Mouse (Mus musculus) lung, embryonic 16.5 days (tissue): ENCODE data around the gene Tulp1. TPM values are rescaled to one million over a fixed set of nuclear protein-coding genes. Genes with fewer than 3 reads are reported as not detected.

ENCODE experiments used
- ATAC-seq: fragments of 200-750 bp; cut with Nextera tagmentation; 2 replicates; pipeline ENCODE4 v1.8.0; 2017; ENCODE audit warnings: low read depth, mild to moderate bottlenecking, moderate library complexity
- H3K27ac ChIP-seq: fragments of 300-500 bp; sonication (generic); 2 replicates; pipeline ENCODE4 v1.5.1; 2014; ENCODE audit warnings: mild to moderate bottlenecking, control low read depth, low read length
- H3K27me3 ChIP-seq: fragments of 300-500 bp; sonication (generic); 2 replicates; pipeline ENCODE4 v1.6.1; 2014; ENCODE audit warnings: low read depth, low read length, mixed read lengths; ENCODE audit not compliant: control insufficient read depth, insufficient read depth
- H3K36me3 ChIP-seq: fragments of 300-500 bp; sonication (generic); 2 replicates; pipeline ENCODE4 v1.6.1; 2014; ENCODE audit warnings: low read length; ENCODE audit not compliant: control insufficient read depth, insufficient read depth
- H3K4me1 ChIP-seq: fragments of 300-500 bp; sonication (generic); replicated peaks from 2 replicates; pipeline ENCODE4 v1.6.1; 2014; ENCODE audit warnings: low read length, mixed read lengths; ENCODE audit not compliant: control insufficient read depth, insufficient read depth
- H3K4me2 ChIP-seq: fragments of 300-500 bp; sonication (generic); 2 replicates; pipeline ENCODE4 v1.6.1; 2014; ENCODE audit warnings: low read depth, low read length, control low read depth
- H3K4me3 ChIP-seq: fragments of 300-500 bp; sonication (generic); 2 replicates; pipeline ENCODE4 v1.5.1; 2014; ENCODE audit warnings: mild to moderate bottlenecking, low read length, control low read depth
- H3K9ac ChIP-seq: fragments of 300-500 bp; sonication (generic); 2 replicates; pipeline ENCODE4 v1.6.1; 2014; ENCODE audit warnings: low read length, control low read depth
- H3K9me3 ChIP-seq: fragments of 300-500 bp; sonication (generic); 2 replicates; pipeline ENCODE4 v1.6.1; 2016; ENCODE audit warnings: low read length; ENCODE audit not compliant: control insufficient read depth
- WGBS: fragments of 180-500 bp; shearing (Covaris S2); extraction: QIAGEN DNeasy Blood & Tissue Kit; methylation state at CpG from one replicate; pipeline ENCODE4 v1.1.7; 2014; 5-methylcytosine and 5-hydroxymethylcytosine counted together
- polyA plus RNA-seq: library from polyadenylated mRNA; unstranded; fragments of >200 nt; fragmentation: Nextera tagmentation; extraction: Ambion mirVana; gene quantifications from 2 replicates; pipeline ENCODE4 v1.2.1, GENCODE M21; 2015

Tulp1 gene
- polyA plus RNA-seq, 1 experiment from 2014 or later = 7.6 TPM

DNA sequence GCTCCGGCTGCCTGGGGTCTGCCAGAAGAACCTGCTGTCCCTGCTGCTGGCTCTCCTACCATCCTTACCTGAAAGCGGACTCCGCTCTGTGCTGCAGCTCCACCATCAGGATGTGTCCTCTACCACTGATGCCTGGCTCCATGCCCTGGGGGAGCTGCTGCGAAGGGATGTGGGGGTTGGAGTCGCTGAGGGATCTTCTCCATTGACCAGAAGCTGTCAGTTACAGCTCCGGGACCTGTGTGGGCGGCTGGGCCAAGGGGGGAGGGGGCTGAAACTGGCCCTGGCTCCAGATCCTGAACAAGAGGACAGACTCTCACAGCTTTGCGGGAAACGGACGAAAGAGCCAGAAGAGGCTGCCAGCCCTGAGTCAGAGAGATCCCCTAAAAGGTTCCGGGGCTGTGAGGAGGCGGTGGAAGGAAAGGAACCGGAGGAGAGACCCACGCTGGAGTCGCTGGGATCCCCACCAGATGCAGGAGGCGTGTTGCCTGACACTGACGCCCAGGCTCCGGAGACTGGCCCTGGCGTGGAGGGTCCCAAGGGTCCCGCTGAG lies 49.3 kb downstream of the Tulp1 start:
- ATAC-seq = no peak
- peaks cover 10% of the 10 kb centered on the region for H3K4me1 ChIP-seq
- H3K9ac ChIP-seq = 0 out of 2 replicates have a peak overlapping the region, but pooled peaks have one; percentile 14
- no peaks in the 10 kb centered on the region for H3K27me3 ChIP-seq
- no peak overlapping the region for H3K4me3 ChIP-seq
- H3K36me3 ChIP-seq = peaks cover 25% of the 10 kb centered on the region; the same call in 1 of the 2 replicates
- H3K9me3 ChIP-seq = no peaks in the 10 kb centered on the region
- H3K4me2 ChIP-seq = no peak overlapping the region
- WGBS = 85% methylated on average over 20 of the region's 20 CpGs
- H3K27ac ChIP-seq = no peak overlapping the region

DNA sequence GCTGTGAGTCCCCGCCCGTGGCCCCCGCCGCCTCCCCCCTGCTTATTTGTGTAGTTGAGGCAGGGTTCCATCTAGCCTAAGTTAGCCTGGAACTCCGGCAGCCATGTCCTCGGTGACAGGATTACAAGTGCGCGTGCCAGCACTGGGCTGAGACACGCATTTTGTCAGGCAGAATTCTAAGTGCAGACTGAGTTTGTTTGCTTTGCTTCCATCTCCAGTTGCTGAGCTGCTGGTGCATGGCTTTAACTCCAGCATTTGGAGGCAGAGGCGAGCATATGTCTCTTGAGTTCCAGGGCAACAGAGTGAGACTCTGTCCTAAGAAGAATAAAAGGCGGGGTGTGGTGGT lies 51.2 kb downstream of the Tulp1 start:
- H3K27ac ChIP-seq = peak overlapping the region; percentile 96
- H3K4me1 ChIP-seq = peaks cover 10% of the 10 kb centered on the region
- H3K27me3 ChIP-seq = no peaks in the 10 kb centered on the region
- H3K36me3 ChIP-seq = peaks cover 21% of the 10 kb centered on the region; the same call in 1 of the 2 replicates
- peak overlapping the region; percentile 88 for H3K4me2 ChIP-seq
- H3K9me3 ChIP-seq = no peaks in the 10 kb centered on the region
- 1% methylated on average over 11 of the region's 11 CpGs for WGBS
- H3K9ac ChIP-seq = peak overlapping the region; percentile 89
- peak overlapping the region; percentile 81 for H3K4me3 ChIP-seq
- ATAC-seq = peak; percentile 47

DNA sequence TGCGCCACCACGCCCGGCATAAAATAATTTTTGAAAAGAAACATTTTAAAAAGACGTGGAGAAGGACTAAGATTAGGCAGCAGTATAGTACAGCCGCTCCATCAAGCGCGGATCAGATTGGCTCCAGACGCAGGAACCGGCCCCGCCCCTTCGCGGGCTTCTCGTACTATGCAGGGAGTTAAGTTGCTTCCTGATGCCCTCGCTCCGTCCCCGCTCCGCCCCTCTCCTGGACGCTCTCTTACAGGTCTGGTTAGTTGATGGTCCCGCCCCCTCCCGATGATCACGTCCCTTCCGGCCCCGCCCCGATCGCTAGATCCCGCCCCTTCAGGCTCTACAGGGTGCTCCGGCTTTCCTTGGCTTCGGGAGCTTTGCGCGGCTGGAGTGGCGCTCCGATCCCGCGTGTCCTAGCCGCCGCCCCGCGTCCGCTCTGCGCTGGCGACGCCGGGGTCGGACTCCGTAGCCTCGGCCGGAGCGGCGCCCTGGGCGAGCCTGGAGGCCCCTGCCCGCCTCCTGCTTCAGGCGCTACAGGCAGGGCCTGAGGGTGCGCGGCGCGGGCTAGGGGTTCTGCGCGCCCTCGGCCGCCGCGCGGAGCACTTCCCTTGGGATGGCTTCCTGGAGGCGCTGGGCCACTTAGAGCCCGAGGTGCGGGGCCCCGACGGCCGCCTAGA lies 51.7 kb downstream of the Tulp1 start, which contains the start of gene Fance:
Gene Fance (plus strand): TSS at position 308 of the 668 bp plus-strand sequence.
- peak within 1 kb of the TSS; percentile 96 for H3K27ac ChIP-seq
- peak within 1 kb of the TSS; percentile 81 for H3K4me3 ChIP-seq
- ATAC-seq = peak; percentile 98
- peaks cover 14% of the 10 kb centered on the region for H3K4me1 ChIP-seq
- WGBS = under 1% methylated on average over 66 of the region's 69 CpGs
- H3K27me3 ChIP-seq = no peaks in the 10 kb centered on the region
- H3K4me2 ChIP-seq = peak within 1 kb of the TSS; percentile 88
- peak within 1 kb of the TSS; percentile 89 for H3K9ac ChIP-seq
- H3K36me3 ChIP-seq = peaks cover 19% of the 10 kb centered on the region; the same call in 1 of the 2 replicates
- no peaks in the 10 kb centered on the region for H3K9me3 ChIP-seq

DNA sequence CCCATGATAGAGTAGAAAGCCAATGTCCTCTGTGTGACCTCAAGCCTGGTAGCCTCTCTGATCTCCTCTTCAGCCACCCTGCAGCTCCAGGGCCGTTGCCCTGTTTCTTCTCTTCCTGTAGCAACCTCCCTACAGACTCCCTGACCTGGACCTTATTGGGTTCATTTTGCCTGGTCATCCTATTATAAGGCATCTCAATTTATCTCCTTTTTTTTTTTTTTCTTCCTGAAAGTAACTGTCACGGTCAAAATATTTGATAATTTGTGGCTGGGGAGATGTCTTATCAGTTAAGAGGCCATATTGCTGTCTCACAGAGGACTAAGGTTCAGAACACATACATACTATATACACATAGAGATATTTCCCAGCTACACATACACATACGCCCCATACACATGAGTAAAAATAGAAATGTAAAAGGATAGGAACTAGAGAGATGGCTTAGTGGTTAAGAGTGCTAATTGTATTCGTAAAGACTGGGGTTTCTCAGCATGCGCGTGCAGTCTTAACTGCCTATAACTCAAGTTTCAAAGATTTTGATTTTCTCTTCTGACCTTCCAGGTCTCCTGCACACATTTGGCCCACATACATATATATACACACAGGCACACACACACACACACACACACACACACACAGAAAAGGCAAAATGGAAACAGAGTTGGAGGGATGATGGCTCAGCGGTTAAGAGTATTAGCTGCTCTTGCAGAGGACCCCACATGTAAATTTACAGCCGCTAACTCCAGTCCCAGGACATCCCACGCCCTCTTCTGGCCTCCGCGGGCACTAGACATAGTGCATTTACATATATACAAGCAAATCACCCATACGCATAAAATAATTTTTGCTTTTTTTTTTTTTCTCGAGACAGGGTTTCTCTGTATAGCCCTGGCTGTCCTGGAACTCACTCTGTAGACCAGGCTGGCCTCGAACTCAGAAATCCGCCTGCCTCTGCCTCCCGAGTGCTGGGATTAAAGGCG lies 52.5 kb downstream of the Tulp1 start:
- H3K9ac ChIP-seq = peak overlapping the region; percentile 53
- peaks cover 15% of the 10 kb centered on the region for H3K4me1 ChIP-seq
- H3K4me3 ChIP-seq = peak overlapping the region; percentile 81
- H3K9me3 ChIP-seq = no peaks in the 10 kb centered on the region
- H3K27me3 ChIP-seq = no peaks in the 10 kb centered on the region
- H3K27ac ChIP-seq = peak overlapping the region; percentile 76
- WGBS = 19% methylated on average over 16 of the region's 17 CpGs
- peaks cover 17% of the 10 kb centered on the region; the same call in 1 of the 2 replicates for H3K36me3 ChIP-seq
- peak; percentile 4 for ATAC-seq
- H3K4me2 ChIP-seq = peak overlapping the region; percentile 58

DNA sequence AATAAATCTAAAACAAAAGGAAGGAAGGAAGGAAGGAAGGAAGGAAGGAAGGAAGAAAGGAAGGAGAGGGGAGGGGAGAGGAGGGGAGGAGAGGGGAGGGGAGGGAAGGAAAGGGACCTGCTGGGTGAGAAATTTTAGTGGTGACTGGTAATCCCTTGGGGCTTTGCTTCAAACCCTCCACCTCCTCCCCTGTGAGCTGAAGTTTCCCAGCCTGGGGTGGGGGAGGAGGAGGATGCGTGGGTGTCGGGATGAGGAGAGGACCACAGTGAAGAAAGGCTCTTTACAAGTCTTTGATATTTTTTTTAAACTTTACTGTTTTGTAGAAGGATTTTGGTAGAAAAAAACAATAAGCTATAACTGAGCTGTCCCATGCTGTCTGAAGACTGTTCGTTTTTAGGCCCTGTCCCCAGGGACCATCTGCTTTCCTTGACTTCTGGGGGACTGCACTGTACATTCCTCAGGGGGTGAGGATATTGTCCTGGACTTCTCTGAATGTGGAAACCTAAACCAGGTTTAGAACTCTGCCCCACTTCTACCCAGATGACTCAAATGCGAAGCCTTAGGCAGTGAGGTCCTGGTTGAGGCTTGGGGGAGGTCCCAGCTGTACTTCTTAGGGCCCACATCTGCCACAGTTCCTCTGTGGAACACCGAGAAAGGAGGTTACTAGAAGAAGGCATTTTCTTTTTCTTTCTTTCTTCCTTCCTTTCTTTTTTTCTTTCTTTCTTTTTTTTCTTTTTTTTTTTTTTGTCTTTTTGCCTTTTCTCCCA lies 53.5 kb downstream of the Tulp1 start:
- Histone ChIP-seq H3K4me2 (no peak overlapping the region), H3K27me3 (no peaks in the 10 kb centered on the region), H3K9me3 (no peaks in the 10 kb centered on the region), H3K36me3 (peaks cover 9% of the 10 kb centered on the region; the same call in 1 of the 2 replicates), H3K4me3 (no peak overlapping the region), H3K4me1 (peaks cover 15% of the 10 kb centered on the region), H3K27ac (no peak overlapping the region), H3K9ac (no peak overlapping the region)
- 71% methylated on average over 5 of the region's 5 CpGs for WGBS
- no peak for ATAC-seq

DNA sequence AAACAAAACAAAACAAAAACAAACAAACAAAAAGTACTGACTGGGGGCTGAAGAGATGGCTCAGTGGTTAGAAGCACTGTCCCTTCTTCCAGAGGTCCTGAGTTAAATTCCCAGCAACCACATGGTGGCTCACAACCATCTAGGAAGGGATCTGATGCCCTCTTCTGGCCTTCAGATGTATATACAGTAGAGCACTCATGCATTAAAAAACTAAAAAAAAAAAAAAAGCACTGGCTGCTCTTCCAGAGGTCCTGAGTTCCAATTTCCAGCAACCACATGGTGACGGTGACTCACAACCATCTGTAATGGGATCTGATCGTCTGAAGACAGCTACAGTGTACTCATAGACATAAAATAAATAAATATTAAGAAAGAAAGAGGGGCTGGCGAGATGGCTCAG lies 54.2 kb downstream of the Tulp1 start:
- peaks cover 15% of the 10 kb centered on the region for H3K4me1 ChIP-seq
- no peak overlapping the region for H3K9ac ChIP-seq
- no peak overlapping the region for H3K4me3 ChIP-seq
- WGBS = 67% methylated on average over 3 of the region's 3 CpGs
- no peaks in the 10 kb centered on the region for H3K27me3 ChIP-seq
- H3K27ac ChIP-seq = no peak overlapping the region
- H3K9me3 ChIP-seq = no peaks in the 10 kb centered on the region
- no peak for ATAC-seq
- peaks cover 3% of the 10 kb centered on the region; the same call in 1 of the 2 replicates for H3K36me3 ChIP-seq
- no peak overlapping the region for H3K4me2 ChIP-seq

DNA sequence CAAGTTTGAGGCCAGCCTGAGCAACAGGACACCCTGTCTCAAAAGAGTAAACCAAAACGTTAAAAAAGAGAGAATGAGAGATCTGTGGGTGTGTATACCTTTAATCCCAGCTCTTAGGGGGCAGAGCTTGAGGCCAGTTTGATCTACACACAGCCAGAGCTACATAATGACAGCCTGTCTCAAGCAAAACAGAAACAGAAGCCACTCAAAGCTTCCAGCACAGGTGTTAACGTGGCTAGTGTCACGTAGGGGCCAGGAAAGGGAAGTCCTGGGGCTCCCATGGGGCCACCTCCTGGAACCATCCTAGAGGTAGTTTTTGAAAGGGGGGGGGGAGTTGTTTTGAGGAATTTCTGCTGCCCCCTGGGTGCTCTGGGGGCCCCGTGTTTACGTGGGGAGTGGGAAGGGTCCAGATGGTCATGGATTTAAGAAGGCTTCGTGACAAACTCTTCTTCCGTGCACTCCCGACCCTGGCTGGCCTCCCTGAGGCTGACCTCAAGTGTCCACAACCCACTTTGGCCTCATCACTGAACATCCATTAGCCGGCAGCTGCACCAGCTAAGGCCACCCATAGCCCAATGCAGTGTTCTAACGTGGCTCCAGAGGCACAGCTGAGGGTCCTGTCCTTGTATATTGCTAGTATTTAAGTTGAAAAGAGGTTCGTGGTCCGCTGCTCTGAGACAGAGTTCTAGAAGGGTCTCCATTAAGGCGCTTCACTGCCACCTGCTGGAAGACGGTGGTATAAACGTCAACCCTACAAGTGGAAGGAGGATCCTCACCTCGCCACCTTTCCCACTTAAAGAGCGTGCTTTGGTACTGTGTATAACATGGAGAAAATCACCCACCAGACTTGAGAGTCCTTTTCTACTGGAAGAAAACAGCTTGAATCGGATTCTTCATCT lies 56.5 kb downstream of the Tulp1 start:
- Histone ChIP-seq H3K27me3 (no peaks in the 10 kb centered on the region), H3K36me3 (no peaks in the 10 kb centered on the region), H3K4me1 (peaks cover 7% of the 10 kb centered on the region; the same call in 1 of the 2 replicates), H3K4me2 (peak overlapping the region; percentile 37), H3K9me3 (no peaks in the 10 kb centered on the region), H3K4me3 (no peak overlapping the region), H3K9ac (peak overlapping the region; percentile 49), H3K27ac (no peak overlapping the region)
- WGBS = 8% methylated on average over 18 of the region's 18 CpGs
- peak; percentile 4; the same call in 1 of the 2 replicates for ATAC-seq

DNA sequence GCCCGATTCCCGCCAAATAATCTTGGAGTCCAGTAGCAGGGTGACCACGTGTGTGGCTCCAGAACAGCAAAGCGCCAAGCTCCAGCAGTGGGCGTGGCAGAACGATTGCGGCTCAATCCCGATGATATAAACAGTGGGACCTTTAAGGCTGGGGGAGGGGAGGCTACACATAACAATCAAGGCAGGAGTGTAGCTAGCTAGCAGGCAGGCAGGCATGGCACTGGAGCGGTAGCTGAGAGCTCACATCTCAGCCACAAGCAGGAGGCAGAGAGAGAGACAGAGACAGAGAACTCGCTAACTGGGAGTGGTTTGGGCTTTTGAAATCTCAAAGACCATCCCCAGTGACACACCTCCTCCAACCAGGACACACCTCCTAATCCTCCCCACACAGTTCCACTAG lies 59.9 kb downstream of the Tulp1 start:
- Histone ChIP-seq H3K4me1 (peaks cover 8% of the 10 kb centered on the region), H3K9me3 (no peaks in the 10 kb centered on the region), H3K4me2 (no peak overlapping the region), H3K36me3 (no peaks in the 10 kb centered on the region), H3K9ac (no peak overlapping the region), H3K4me3 (no peak overlapping the region), H3K27me3 (no peaks in the 10 kb centered on the region), H3K27ac (no peak overlapping the region)
- ATAC-seq = no peak
- 46% methylated on average over 10 of the region's 10 CpGs for WGBS
